Comparison of ENCODE assay signal across 16 mouse cellular contexts in genomic region chr7:105733836-105734235, GRCm38 (mm10). TPM values are rescaled to one million over a fixed set of nuclear protein-coding genes. Genes with fewer than 3 reads are reported as not detected.
DNase-seq lines count a peak whose midpoint lies in the region; ATAC-seq lines count a peak whose summit lies in the region.
"Had no signal": no experiment of that assay in that cellular context is flagged by ENCODE, and none has a peak within 500 bp of the region (broad histone marks: within the 10 kb centered on the region; RNA-seq: fewer than 3 reads in every experiment).

No protein-coding gene starts in this region.

- H3K27ac ChIP-seq in embryonic facial prominence, embryonic 13.5 days, result no peak overlapping the region
- no peak overlapping the region for H3K27ac ChIP-seq in embryonic facial prominence, embryonic 10.5 days (replicated peaks)
- no peak overlapping the region for H3K27ac ChIP-seq in limb, embryonic 13.5 days
- H3K27ac ChIP-seq in limb, embryonic 10.5 days, result no peak overlapping the region
- H3K27ac ChIP-seq in neural tube, embryonic 13.5 days (replicated peaks), result no peak overlapping the region
- H3K27ac ChIP-seq: embryonic facial prominence, embryonic 12.5 days; forebrain, embryonic 12.5 days; hindbrain, embryonic 15.5 days had no signal

- no peaks in the 10 kb centered on the region for H3K9me3 ChIP-seq in embryonic facial prominence, embryonic 13.5 days
- H3K9me3 ChIP-seq in embryonic facial prominence, embryonic 10.5 days, result no peaks in the 10 kb centered on the region
- no peaks in the 10 kb centered on the region for H3K9me3 ChIP-seq in limb, embryonic 13.5 days
- H3K9me3 ChIP-seq in limb, embryonic 10.5 days (replicated peaks), result no peaks in the 10 kb centered on the region
- no peaks in the 10 kb centered on the region for H3K9me3 ChIP-seq in neural tube, embryonic 13.5 days
- H3K9me3 ChIP-seq: embryonic facial prominence, embryonic 12.5 days; forebrain, embryonic 12.5 days; heart, embryonic 12.5 days; hindbrain, embryonic 15.5 days had no signal

- WGBS in embryonic facial prominence, embryonic 13.5 days, result 95% methylated on average over 11 of the region's 11 CpGs
- 94% methylated on average over 11 of the region's 11 CpGs for WGBS in embryonic facial prominence, embryonic 10.5 days
- WGBS in limb, embryonic 13.5 days, result 97% methylated on average over 11 of the region's 11 CpGs
- WGBS in limb, embryonic 10.5 days, result 97% methylated on average over 11 of the region's 11 CpGs
- WGBS in neural tube, embryonic 13.5 days, result 96% methylated on average over 11 of the region's 11 CpGs

- no peak overlapping the region for H3K4me3 ChIP-seq in embryonic facial prominence, embryonic 13.5 days
- H3K4me3 ChIP-seq in embryonic facial prominence, embryonic 10.5 days, result no peak overlapping the region
- no peak overlapping the region for H3K4me3 ChIP-seq in limb, embryonic 13.5 days
- no peak overlapping the region for H3K4me3 ChIP-seq in limb, embryonic 10.5 days
- no peak overlapping the region for H3K4me3 ChIP-seq in neural tube, embryonic 13.5 days
- H3K4me3 ChIP-seq: embryonic facial prominence, embryonic 12.5 days; forebrain, embryonic 12.5 days; heart, embryonic 12.5 days; hindbrain, embryonic 15.5 days had no signal

- no peak for DNase-seq in embryonic facial prominence, embryonic 10.5 days (ENCODE audit: low spot score)
- no peak for DNase-seq in limb, embryonic 10.5 days (ENCODE audit: low spot score)
- no peak for DNase-seq in neural tube, embryonic 10.5 days (ENCODE audit: extremely low spot score, low spot score)
- DNase-seq: adrenal gland, adult 2 months; adrenal gland, postnatal 25 days; cerebellum, adult 8-10 months; embryo, embryonic 11 days had no signal

- H3K36me3 ChIP-seq in embryonic facial prominence, embryonic 13.5 days, result peaks cover 62% of the 10 kb centered on the region
- H3K36me3 ChIP-seq in embryonic facial prominence, embryonic 10.5 days (replicated peaks), result peaks cover 62% of the 10 kb centered on the region
- H3K36me3 ChIP-seq in limb, embryonic 13.5 days, result peaks cover 61% of the 10 kb centered on the region
- peaks cover 63% of the 10 kb centered on the region for H3K36me3 ChIP-seq in limb, embryonic 10.5 days
- H3K36me3 ChIP-seq in neural tube, embryonic 13.5 days, result peaks cover 56% of the 10 kb centered on the region

- ATAC-seq in embryonic facial prominence, embryonic 13.5 days (ENCODE audit: insufficient number of reproducible peaks, insufficient read depth, low FRiP score, low TSS enrichment, low read depth), result no peak
- no peak for ATAC-seq in limb, embryonic 13.5 days (ENCODE audit: low FRiP score, low read depth)
- ATAC-seq in neural tube, embryonic 13.5 days (ENCODE audit: low read depth), result no peak
- ATAC-seq: forebrain, embryonic 16.5 days; intestine, embryonic 16.5 days had no signal

- no peaks in the 10 kb centered on the region for H3K27me3 ChIP-seq in embryonic facial prominence, embryonic 13.5 days
- no peaks in the 10 kb centered on the region for H3K27me3 ChIP-seq in embryonic facial prominence, embryonic 10.5 days (replicated peaks; ENCODE audit: low read depth, poor library complexity, severe bottlenecking)
- H3K27me3 ChIP-seq in limb, embryonic 13.5 days, result no peaks in the 10 kb centered on the region
- no peaks in the 10 kb centered on the region for H3K27me3 ChIP-seq in limb, embryonic 10.5 days (ENCODE audit: low read depth, poor library complexity, severe bottlenecking)
- H3K27me3 ChIP-seq in neural tube, embryonic 13.5 days, result no peaks in the 10 kb centered on the region
- H3K27me3 ChIP-seq: embryonic facial prominence, embryonic 12.5 days; forebrain, embryonic 12.5 days; heart, embryonic 12.5 days; hindbrain, embryonic 15.5 days had no signal

- peaks cover 25% of the 10 kb centered on the region for H3K4me1 ChIP-seq in embryonic facial prominence, embryonic 13.5 days
- H3K4me1 ChIP-seq in embryonic facial prominence, embryonic 10.5 days, result peaks cover 31% of the 10 kb centered on the region
- H3K4me1 ChIP-seq in limb, embryonic 13.5 days, result peaks cover 22% of the 10 kb centered on the region
- H3K4me1 ChIP-seq in limb, embryonic 10.5 days, result peaks cover 26% of the 10 kb centered on the region
- peaks cover 31% of the 10 kb centered on the region for H3K4me1 ChIP-seq in neural tube, embryonic 13.5 days (replicated peaks)

- no peak overlapping the region for H3K4me2 ChIP-seq in embryonic facial prominence, embryonic 13.5 days
- H3K4me2 ChIP-seq in limb, embryonic 13.5 days (replicated peaks), result no peak overlapping the region
- no peak overlapping the region for H3K4me2 ChIP-seq in neural tube, embryonic 13.5 days
- H3K4me2 ChIP-seq: embryonic facial prominence, embryonic 12.5 days; forebrain, embryonic 12.5 days; heart, embryonic 12.5 days; hindbrain, embryonic 15.5 days had no signal

- H3K9ac ChIP-seq in embryonic facial prominence, embryonic 13.5 days, result 0 out of 2 replicates have a peak overlapping the region, but pooled peaks have one; percentile 27
- H3K9ac ChIP-seq in limb, embryonic 13.5 days, result 0 out of 2 replicates have a peak overlapping the region, but pooled peaks have one; percentile 8
- H3K9ac ChIP-seq in neural tube, embryonic 13.5 days, result 0 out of 2 replicates have a peak overlapping the region, but pooled peaks have one; percentile 17
- H3K9ac ChIP-seq: embryonic facial prominence, embryonic 12.5 days; forebrain, embryonic 12.5 days; heart, embryonic 12.5 days; hindbrain, embryonic 15.5 days had no signal

RNA-seq across cellular contexts. Expression of gene Ilk, which starts 2.6 kb away (rescaled TPM):
- polyA plus RNA-seq in embryonic facial prominence, embryonic 13.5 days (2015; fragmentation: Nextera tagmentation; extraction: Ambion mirVana), result 253 and 273 TPM in 2 replicates
- 214 and 219 TPM in 2 replicates for polyA plus RNA-seq in embryonic facial prominence, embryonic 10.5 days (2016; fragmentation: Nextera tagmentation; extraction: Ambion mirVana)
- 312 and 317 TPM in 2 replicates for polyA plus RNA-seq in limb, embryonic 13.5 days (2015; fragmentation: Nextera tagmentation; extraction: Ambion mirVana)
- polyA plus RNA-seq in limb, embryonic 10.5 days (2016; fragmentation: Nextera tagmentation; extraction: Ambion mirVana), result 195 and 200 TPM in 2 replicates
- 215 and 225 TPM in 2 replicates for polyA plus RNA-seq in neural tube, embryonic 13.5 days (2015; fragmentation: Nextera tagmentation; extraction: Ambion mirVana)

RNA-seq across cellular contexts. Expression of gene Rrp8, which starts 3.3 kb away (rescaled TPM):
- 43.4 and 48.9 TPM in 2 replicates for polyA plus RNA-seq in embryonic facial prominence, embryonic 13.5 days (2015; fragmentation: Nextera tagmentation; extraction: Ambion mirVana)
- polyA plus RNA-seq in embryonic facial prominence, embryonic 10.5 days (2016; fragmentation: Nextera tagmentation; extraction: Ambion mirVana), result 45.3 and 45.4 TPM in 2 replicates
- polyA plus RNA-seq in limb, embryonic 13.5 days (2015; fragmentation: Nextera tagmentation; extraction: Ambion mirVana), result 44.0 and 44.3 TPM in 2 replicates
- polyA plus RNA-seq in limb, embryonic 10.5 days (2016; fragmentation: Nextera tagmentation; extraction: Ambion mirVana), result 44.1 and 54.1 TPM in 2 replicates
- polyA plus RNA-seq in neural tube, embryonic 13.5 days (2015; fragmentation: Nextera tagmentation; extraction: Ambion mirVana), result 26.0 and 26.3 TPM in 2 replicates

RNA-seq across cellular contexts. Expression of gene Taf10, which starts 10.3 kb away (rescaled TPM):
- 126 and 137 TPM in 2 replicates for polyA plus RNA-seq in embryonic facial prominence, embryonic 13.5 days (2015; fragmentation: Nextera tagmentation; extraction: Ambion mirVana)
- 154 and 163 TPM in 2 replicates for polyA plus RNA-seq in embryonic facial prominence, embryonic 10.5 days (2016; fragmentation: Nextera tagmentation; extraction: Ambion mirVana)
- polyA plus RNA-seq in limb, embryonic 13.5 days (2015; fragmentation: Nextera tagmentation; extraction: Ambion mirVana), result 118 and 133 TPM in 2 replicates
- 165 and 180 TPM in 2 replicates for polyA plus RNA-seq in limb, embryonic 10.5 days (2016; fragmentation: Nextera tagmentation; extraction: Ambion mirVana)
- 121 TPM in 2 replicates for polyA plus RNA-seq in neural tube, embryonic 13.5 days (2015; fragmentation: Nextera tagmentation; extraction: Ambion mirVana)

RNA-seq across cellular contexts. Expression of gene Tpp1, which starts 18.2 kb away (rescaled TPM):
- polyA plus RNA-seq in embryonic facial prominence, embryonic 13.5 days (2015; fragmentation: Nextera tagmentation; extraction: Ambion mirVana), result 44.0 and 45.8 TPM in 2 replicates
- 45.0 and 49.2 TPM in 2 replicates for polyA plus RNA-seq in embryonic facial prominence, embryonic 10.5 days (2016; fragmentation: Nextera tagmentation; extraction: Ambion mirVana)
- 42.5 and 50.8 TPM in 2 replicates for polyA plus RNA-seq in limb, embryonic 13.5 days (2015; fragmentation: Nextera tagmentation; extraction: Ambion mirVana)
- 39.8 and 40.5 TPM in 2 replicates for polyA plus RNA-seq in limb, embryonic 10.5 days (2016; fragmentation: Nextera tagmentation; extraction: Ambion mirVana)
- 48.4 and 49.2 TPM in 2 replicates for polyA plus RNA-seq in neural tube, embryonic 13.5 days (2015; fragmentation: Nextera tagmentation; extraction: Ambion mirVana)

RNA-seq across cellular contexts. Expression of gene Dchs1, which starts 53.6 kb away (rescaled TPM):
- 21.0 and 21.5 TPM in 2 replicates for polyA plus RNA-seq in embryonic facial prominence, embryonic 13.5 days (2015; fragmentation: Nextera tagmentation; extraction: Ambion mirVana)
- polyA plus RNA-seq in embryonic facial prominence, embryonic 10.5 days (2016; fragmentation: Nextera tagmentation; extraction: Ambion mirVana), result 13.7 and 14.8 TPM in 2 replicates
- 20.5 and 22.2 TPM in 2 replicates for polyA plus RNA-seq in limb, embryonic 13.5 days (2015; fragmentation: Nextera tagmentation; extraction: Ambion mirVana)
- 17.3 and 21.2 TPM in 2 replicates for polyA plus RNA-seq in limb, embryonic 10.5 days (2016; fragmentation: Nextera tagmentation; extraction: Ambion mirVana)
- polyA plus RNA-seq in neural tube, embryonic 13.5 days (2015; fragmentation: Nextera tagmentation; extraction: Ambion mirVana), result 13.5 and 14.7 TPM in 2 replicates
